Mouse (Mus musculus): ENCODE results near the gene Adra2b.

Gene Adra2b

GRCm38 (mm10) chr2:127379250-127379649, 16.2 kb downstream of the Adra2b start:
- WGBS: 82% methylated on average over 3 of the region's 3 CpGs

- WGBS: 75% methylated on average over 7 of the region's 7 CpGs
Observed at GRCm38 (mm10) chr2:127383881-127384280, 20.9 kb downstream of the Adra2b start.

GRCm38 (mm10) chr2:127387521-127387920, 24.5 kb downstream of the Adra2b start:
- WGBS: 94% methylated on average over 2 of the region's 2 CpGs

DNA sequence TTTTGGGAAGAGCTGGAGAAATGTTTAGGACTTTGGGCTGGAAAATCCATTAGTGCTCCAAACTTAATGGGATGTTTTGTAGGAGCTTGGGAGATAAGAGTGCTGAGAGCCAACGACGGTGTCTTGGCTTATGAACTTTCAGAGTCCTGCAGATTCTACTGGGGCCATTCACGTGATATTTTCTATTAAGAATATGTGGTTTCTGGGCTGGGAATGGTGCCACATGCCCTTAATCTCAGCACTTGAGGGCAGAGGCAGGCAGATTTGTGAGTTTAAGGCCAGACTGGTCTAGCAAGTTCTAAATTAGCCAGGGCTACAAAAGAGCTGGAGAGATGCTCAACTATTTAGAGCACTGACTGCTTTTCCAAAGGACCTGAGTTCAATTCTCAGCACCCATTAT, 27.3 kb downstream of the Adra2b start:
- 91% methylated on average over 3 of the region's 3 CpGs for WGBS

DNA sequence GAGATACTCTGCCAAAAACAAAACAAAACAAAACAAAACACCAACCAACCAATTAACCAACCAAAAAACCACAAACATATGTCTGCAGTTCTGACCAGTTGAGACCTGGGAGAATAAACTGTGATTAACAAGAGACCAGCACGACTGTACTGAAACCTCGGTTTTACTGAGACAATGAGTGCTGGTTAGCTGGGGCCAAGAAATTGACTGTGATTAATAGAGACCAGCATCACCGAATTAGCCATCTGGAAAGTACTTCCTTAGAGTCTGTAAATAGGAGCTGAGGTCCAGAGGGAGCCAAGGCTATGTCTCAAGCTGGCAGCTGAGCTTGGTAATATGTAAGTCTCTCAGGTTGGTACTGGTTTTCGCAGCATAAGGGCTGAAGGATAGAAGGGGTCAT, 27.8 kb downstream of the Adra2b start:
- WGBS: 67% methylated on average over 4 of the region's 4 CpGs

GRCm38 (mm10) chr2:127391323-127391722, 28.3 kb downstream of the Adra2b start:
- WGBS: 75% methylated on average over 3 of the region's 3 CpGs

DNA sequence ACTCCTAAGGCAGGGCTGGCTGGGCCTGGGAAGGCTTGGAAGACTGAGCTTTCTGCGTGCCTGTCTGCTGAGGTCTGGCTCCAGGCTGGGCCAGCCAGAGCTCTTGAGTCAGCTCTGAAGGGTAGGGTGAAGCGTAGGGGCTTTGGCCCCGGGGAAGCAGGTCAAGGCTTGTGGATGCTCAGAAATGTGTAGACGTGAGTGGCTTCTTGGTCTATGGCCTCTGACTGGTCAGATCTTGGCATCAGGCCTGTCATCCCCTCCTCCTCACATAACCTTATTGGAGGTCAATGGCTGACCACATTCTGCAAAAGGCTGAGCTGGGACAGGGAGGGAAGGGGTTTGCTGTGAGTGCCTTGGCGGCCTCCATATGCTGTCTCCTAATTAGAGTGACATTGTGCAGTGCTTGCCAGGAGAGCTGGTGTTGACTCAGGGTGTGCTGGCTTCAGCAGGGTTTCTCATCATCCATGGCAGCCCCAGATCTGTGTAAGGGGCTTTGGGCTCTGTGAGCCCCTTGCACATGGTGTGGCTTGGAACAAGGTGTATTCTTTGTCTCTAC, 31.7 kb downstream of the Adra2b start:
- WGBS: 93% methylated on average over 5 of the region's 5 CpGs

GRCm38 (mm10) chr2:127398738-127399137, 35.7 kb downstream of the Adra2b start:
- 94% methylated on average over 7 of the region's 7 CpGs for WGBS

GRCm38 (mm10) chr2:127411126-127411525, 48.1 kb downstream of the Adra2b start:
- 94% methylated on average over 6 of the region's 6 CpGs for WGBS

GRCm38 (mm10) chr2:127415806-127416205, 52.8 kb downstream of the Adra2b start:
- WGBS: 83% methylated on average over 10 of the region's 10 CpGs

GRCm38 (mm10) chr2:127416706-127417105, 53.7 kb downstream of the Adra2b start:
- WGBS: 72% methylated on average over 3 of the region's 3 CpGs
